Mouse (Mus musculus) right cerebral cortex, adult 2 months (tissue): ENCODE data around the gene Speer4b.
"Not testable (repeated sequence)": the region's sequence is repeated elsewhere in the genome, so short reads cannot be mapped to it uniquely, and the experiment has no call there.

Experiments used
- DNase-seq, 2 experiments: peaks; one replicate each; pipeline ENCODE4 v3.0.0; 2021 to 2022; ENCODE audit warnings: low spot score in 2 of 2

Speer4b gene

DNA sequence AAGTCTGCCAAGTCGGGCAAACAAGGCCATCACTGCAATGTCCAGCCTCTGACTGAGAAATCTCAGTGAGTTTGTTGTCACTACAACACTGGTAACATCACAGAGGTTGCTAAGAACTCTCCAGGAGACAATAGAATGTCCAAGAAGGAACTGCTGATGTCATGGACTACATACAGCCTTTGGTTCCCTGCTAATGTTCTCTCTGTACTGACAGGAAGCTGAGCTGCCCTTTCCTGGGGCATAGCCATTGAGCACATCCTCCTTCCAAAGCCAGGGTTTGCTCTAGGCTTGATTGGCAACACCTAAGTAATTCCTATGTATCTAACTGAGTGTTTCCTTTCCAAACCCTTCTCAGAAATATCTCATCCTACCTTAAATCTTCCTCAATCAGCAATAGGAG lies at the start of gene Speer4b:
Speer4b (minus strand) TSS at position 101 of the 400 bp plus-strand sequence.
- not testable (repeated sequence) for DNase-seq

DNA sequence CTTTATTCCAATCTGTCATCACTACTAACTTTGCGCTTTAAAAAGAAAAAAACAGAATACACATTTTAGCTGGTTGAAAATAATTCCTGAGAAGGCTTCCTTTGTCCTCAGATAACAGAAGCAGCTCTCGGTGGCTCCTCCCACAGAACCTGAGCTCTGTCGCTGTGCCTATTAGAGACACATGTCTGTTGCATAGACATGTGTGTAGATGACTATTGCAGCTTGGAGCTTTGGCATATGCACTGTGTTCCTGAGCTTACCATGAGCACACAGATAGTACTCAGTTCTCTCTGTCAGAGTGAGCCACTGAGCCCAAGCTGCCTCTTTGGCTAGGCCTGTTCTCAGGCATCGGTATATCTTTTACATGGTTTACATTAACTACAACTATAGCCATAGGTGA lies 48.1 kb upstream of the Speer4b start:
- DNase-seq, result no peak

DNA sequence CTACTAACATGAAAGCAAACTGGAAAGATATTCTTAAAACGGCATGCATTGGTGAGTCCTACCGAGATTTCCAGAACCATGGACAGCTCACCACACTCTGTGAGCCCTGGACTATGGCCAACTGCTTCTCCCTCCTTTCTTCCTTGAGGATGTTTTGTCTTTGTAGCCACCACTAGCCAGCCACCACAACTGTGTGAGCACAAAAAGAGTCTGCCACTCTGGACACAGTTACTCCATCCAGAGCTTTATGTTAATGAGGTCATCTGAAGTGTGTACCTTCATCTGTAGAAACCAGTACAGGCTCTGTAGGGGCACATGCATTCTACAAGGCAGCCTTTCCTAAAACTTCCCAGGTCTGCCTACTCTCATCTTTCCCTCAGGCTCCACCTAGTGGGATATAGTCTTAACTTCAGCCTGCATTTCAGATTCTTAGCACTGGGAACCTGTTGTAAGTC lies 43.6 kb upstream of the Speer4b start:
- peak in 1 of 2 experiments; percentile 40 for DNase-seq

DNA sequence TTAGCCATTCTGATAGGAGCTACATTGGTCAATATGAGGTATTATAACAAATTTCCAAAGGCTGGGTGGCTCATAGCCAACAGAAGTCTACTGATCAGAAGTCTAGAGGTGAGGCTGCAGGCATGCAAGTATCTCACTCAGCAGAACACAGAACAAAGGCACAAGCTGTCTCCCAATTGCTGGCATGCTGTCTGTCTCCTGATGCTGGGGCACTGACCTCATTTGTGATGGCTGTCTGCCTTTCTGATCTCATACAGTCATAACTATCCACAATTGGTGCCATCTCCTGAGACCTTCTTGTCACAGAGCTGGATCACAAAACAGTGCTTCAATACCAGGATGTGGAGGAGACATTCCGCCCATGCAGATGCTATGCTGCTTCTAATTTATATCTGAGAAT lies 25.7 kb upstream of the Speer4b start:
- DNase-seq, result no peak

DNA sequence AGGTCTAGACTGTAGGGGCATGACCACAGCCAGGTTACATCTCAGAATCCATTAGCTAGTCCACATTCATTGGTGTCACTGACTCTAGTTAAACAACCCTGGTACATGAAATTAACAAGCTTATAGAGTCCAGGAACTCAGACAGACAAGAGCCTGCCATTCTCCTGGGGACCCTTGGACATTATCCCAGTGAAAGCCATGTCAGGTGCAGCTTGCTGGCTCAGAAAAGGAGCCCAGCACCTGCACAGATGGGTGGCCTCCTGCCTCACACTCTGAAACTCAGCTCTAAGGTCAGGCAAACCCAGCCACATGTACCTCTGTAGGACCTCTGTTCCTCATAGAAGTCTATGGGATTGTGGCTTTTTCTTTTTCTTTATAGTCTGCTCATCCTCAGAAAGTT lies 17.5 kb upstream of the Speer4b start:
- no peak for DNase-seq

DNA sequence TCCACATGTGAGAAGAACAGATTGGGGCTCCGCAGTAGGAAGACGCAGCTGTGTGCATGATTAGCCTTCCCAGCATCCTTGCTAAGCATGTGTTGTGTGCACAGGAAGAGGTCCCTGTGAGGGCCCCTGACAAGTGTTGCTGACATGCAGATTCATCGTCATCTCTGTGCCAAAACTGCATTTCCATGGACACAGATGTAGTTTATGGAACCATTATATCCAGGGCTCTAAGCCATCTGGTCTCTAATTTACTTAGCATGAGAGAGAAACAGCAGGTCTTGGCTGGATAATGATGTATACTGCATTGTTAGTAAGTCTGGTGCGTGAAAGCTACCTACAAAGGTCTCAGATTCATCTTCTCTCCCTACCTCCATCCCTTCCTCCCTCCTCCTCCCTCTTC lies 10.3 kb downstream of the Speer4b start:
- no peak for DNase-seq

DNA sequence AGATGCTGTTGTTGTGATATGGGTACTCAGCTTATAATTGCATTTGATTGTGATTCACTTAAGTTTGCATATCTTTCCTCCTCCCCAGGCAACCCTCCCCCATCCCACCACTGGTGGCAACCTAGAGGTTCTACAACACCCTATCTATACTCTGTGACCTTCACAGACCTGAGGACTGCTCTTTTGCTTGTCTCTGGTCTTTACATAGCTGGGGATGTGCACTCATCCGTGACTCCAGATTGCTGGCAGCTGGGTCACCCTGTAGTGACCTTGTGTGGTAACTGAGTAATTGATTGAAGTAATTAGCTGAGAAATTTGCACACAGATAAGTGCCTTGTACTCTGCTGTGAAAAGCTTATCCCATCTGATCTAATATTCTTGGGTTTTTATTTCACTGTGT lies 15.1 kb downstream of the Speer4b start:
- DNase-seq, result no peak

DNA sequence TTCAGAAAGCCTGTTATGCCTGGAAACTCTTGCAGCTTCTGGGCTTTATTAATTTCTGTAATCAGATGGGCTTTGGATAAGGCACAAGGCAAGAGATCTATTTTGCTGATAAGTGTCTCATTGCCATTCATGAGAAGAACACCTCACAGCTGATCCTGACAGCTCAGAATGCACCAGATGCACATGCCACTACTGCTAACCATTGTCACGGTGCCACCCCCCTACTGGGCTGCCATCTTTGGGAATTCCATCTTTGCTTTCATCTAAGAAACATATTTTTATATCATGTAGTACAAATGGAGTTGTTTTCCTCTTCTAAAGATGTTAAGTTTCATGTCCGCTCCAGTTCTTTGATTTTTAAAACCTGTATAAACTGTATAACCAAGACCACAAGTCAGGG lies 19.5 kb downstream of the Speer4b start:
- no peak for DNase-seq

DNA sequence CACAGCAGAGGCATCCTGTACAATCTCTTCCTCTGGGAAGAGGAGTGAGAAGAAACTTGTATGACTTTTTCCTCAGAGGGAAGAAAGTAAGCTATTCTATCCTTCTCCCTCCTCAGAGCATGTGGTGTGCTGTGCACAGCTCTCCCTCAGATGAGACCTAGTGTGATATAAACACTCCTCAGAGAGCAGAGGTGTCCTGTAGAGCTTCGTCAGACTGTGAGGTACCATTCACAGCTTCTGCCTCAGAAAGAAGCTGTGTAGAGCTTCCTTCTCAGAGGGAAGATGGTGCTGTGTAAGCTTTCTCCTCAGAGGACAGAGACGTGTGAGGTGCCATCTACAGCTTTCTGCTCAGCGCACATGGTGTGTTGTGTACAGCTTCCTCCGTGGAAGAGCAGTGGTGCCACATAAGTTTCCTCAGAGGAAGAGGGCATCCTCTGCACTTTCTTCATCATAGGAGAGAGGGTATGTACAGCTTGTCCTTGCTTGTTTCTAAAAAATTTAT lies 26.2 kb downstream of the Speer4b start:
- DNase-seq, result no peak

DNA sequence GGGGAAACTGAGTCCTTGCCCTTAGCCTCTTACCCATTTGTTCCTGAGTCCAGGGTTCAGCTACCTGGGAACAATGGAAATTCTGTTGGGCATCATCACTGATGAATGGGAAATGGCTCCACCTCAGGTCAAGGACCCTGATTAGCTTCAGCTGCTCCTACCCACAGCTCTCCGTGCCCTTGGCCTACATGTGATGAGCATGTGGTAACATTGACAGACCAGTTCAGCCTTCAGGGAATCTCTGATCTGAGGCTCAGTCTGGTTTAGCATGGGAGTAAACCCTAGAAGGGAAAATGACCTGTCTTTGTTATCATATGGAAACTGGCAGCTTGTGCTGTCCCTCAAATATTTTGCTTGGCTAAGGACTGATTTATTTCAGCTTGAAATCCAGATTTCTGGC lies 43.6 kb downstream of the Speer4b start:
- DNase-seq, result no peak

DNA sequence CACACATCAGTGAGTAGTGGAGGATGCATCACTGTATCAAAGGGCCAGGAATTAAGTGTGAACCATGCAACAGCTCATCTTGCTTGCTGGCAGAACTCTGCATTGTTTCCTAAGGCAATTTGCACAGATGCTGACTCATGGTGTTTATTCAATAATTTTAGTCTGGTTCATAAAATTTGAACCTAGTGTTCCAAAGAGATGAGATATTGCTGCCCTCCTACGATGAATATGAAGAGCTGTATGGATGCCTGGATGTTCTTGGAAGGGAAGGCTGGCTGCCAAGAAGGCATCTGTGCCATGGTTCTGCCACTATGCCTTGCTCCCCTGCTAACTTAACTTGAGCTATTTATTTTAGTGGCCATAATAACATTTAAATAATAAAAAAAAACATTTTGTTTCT lies 44.3 kb downstream of the Speer4b start:
- DNase-seq, result peak; percentile 19 to 35

DNA sequence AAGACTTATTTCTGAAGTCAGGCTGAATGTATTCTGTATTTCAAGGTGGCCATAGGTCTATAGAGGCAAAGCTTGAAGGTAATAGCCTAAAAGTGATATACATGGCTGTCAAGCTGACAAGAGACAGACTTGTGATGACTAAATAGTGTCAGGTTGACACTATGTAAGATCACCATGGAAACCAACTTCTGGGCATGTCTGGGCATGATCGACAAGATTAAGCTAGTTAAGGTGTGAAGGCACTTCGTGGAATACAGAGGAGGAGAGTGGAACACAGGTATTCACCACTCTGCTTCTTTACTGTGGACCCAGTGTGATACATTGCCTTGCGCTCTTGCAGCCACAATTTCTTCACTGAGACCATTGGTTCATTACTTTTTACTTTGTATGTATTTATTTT lies 46.9 kb downstream of the Speer4b start:
- DNase-seq, result no peak

DNA sequence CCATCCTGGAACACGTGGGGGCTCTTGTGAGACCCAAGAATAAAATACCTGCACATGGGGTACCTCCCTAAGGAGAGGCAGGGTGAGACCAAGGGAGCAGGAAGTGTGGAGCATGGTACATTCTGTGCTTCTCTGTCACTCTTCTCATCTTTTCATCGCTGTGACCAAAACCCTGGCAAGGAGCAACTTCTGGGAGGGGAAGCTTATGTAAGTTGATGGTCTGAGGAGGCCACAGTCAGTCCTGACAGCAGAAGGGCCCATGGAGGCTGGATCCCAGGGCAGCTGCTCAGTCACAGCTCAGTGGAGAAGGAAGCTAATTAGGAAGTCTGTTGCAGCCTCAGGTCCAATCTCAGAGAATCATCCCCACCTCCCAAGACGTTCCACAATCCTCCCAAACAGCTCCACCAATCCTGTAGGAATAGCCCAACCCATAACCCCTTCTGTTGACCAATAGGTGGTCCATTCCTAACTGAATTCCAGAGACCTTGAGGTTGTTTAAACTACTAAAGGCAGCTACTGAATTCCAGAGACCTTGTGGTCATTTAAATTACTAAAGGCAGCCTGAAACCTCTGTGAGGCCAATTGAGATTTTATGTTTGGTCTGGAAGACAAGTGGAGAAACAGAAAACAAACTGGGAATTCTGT lies 47.9 kb downstream of the Speer4b start:
- DNase-seq, result no peak
